26 mouse cellular contexts compared by ENCODE assay signal in the genomic region with DNA sequence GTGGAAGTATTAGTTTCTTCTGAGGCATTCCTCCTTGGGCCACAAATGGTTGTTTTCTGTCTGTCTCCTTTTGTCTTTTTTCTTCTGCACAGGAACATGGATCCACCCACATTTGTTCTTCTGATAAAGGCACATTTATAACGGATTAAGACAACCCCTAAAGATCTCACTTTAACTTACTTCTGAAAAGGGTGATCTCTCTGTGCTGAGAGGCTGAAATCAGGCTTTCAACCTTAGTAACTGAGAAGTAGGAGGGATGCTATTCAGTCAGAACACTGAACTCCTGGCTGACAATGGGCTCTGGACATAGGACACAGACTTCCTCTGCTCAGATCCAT.
"Had no signal": no experiment of that assay in that cellular context is flagged by ENCODE, and none has a peak within 500 bp of the region (broad histone marks: within the 10 kb centered on the region; RNA-seq: fewer than 3 reads in every experiment).

No protein-coding gene starts in this region.

- ATAC-seq: forebrain, embryonic 13.5 days; forebrain, embryonic 14.5 days; forebrain, embryonic 15.5 days; forebrain, embryonic 16.5 days; forebrain, postnatal 0 days had no signal

- H3K9ac ChIP-seq: embryonic facial prominence, embryonic 12.5 days; embryonic facial prominence, embryonic 13.5 days; embryonic facial prominence, embryonic 15.5 days; forebrain, embryonic 12.5 days; forebrain, embryonic 13.5 days; forebrain, embryonic 15.5 days; forebrain, postnatal 0 days had no signal

- H3K4me2 ChIP-seq: embryonic facial prominence, embryonic 12.5 days; embryonic facial prominence, embryonic 13.5 days; embryonic facial prominence, embryonic 15.5 days; forebrain, embryonic 12.5 days; forebrain, embryonic 13.5 days; forebrain, embryonic 15.5 days had no signal

- H3K27me3 ChIP-seq: embryonic facial prominence, embryonic 12.5 days; embryonic facial prominence, embryonic 13.5 days; embryonic facial prominence, embryonic 15.5 days; forebrain, embryonic 12.5 days; forebrain, embryonic 13.5 days; forebrain, embryonic 15.5 days had no signal

- H3K4me3 ChIP-seq: embryonic facial prominence, embryonic 10.5 days; embryonic facial prominence, embryonic 12.5 days; embryonic facial prominence, embryonic 13.5 days; embryonic facial prominence, embryonic 15.5 days; erythroblast, embryonic 14.5 days; forebrain, embryonic 10.5 days; forebrain, embryonic 12.5 days; forebrain, embryonic 13.5 days; forebrain, embryonic 15.5 days; gastrocnemius, adult 2 months; heart, adult 2 months; heart, embryonic 10.5 days had no signal

- DNase-seq: cerebellum, postnatal 10 days; cerebellum, postnatal 14 days; cerebellum, postnatal 25 days; cerebellum, postnatal 36 days; embryo, embryonic 11 days; forebrain, postnatal 0 days; gastrocnemius, adult 2 months; gastrocnemius, postnatal 10 days; gastrocnemius, postnatal 14 days; gastrocnemius, postnatal 25 days; gastrocnemius, postnatal 36 days; heart, adult 11 months; heart, adult 18-20 months; heart, adult 2 months had no signal

- H3K36me3 ChIP-seq: embryonic facial prominence, embryonic 10.5 days; embryonic facial prominence, embryonic 12.5 days; embryonic facial prominence, embryonic 13.5 days; embryonic facial prominence, embryonic 15.5 days; forebrain, embryonic 10.5 days; forebrain, embryonic 12.5 days; forebrain, embryonic 15.5 days; heart, embryonic 10.5 days had no signal

- H3K9me3 ChIP-seq: embryonic facial prominence, embryonic 10.5 days; embryonic facial prominence, embryonic 12.5 days; embryonic facial prominence, embryonic 13.5 days; embryonic facial prominence, embryonic 15.5 days; forebrain, embryonic 10.5 days; forebrain, embryonic 12.5 days; forebrain, embryonic 13.5 days; forebrain, embryonic 15.5 days; heart, embryonic 10.5 days had no signal

- H3K27ac ChIP-seq: embryonic facial prominence, embryonic 10.5 days; embryonic facial prominence, embryonic 12.5 days; embryonic facial prominence, embryonic 13.5 days; embryonic facial prominence, embryonic 15.5 days; forebrain, embryonic 10.5 days; forebrain, embryonic 12.5 days; forebrain, embryonic 13.5 days; forebrain, embryonic 15.5 days; gastrocnemius, adult 2 months; heart, adult 2 months; heart, embryonic 10.5 days had no signal

- H3K4me1 ChIP-seq: embryonic facial prominence, embryonic 12.5 days; embryonic facial prominence, embryonic 13.5 days; embryonic facial prominence, embryonic 15.5 days; forebrain, embryonic 13.5 days; forebrain, embryonic 15.5 days had no signal
